Mouse (Mus musculus): Measurements from ENCODE around the gene Cntnap2. TPM values are rescaled to one million over a fixed set of nuclear protein-coding genes. Genes with fewer than 3 reads are reported as not detected.

Cntnap2 gene
- polyA plus RNA-seq, 1 experiment from 2014 or later, result 1.1 TPM

DNA sequence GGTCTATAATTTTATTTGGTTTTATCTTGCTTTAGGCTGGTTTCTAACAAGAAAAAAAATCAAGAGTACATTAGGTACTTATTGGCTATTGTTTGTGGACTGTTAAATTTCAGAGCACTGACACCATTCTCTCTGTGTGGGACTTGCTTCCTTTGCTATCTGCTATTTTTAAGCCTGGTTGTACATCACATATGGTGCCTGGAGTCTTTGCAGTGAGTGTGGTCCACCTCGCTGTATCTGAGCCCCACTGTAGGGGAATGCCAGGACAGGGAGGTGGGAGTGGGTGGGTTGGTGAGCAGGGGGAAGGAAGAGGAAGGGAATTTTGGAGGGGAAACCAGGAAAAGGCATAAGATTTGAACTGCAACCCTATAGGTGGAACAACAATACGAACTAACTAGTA, 1504.3 kb downstream of the Cntnap2 start:
- Histone ChIP-seq H3K4me2 (replicated peaks; ENCODE audit: low read depth) (no peak overlapping the region), H3K9me3 (ENCODE audit: control insufficient read depth) (no peaks in the 10 kb centered on the region), H3K4me1 (replicated peaks; ENCODE audit: control insufficient read depth, insufficient read depth, low read length) (no peaks in the 10 kb centered on the region), H3K36me3 (ENCODE audit: control insufficient read depth, insufficient read depth) (no peaks in the 10 kb centered on the region), H3K9ac (ENCODE audit: low read depth, low read length) (no peak overlapping the region), H3K4me3 (ENCODE audit: low read depth, low read length) (no peak overlapping the region), H3K27ac (ENCODE audit: low read depth, low read length) (no peak overlapping the region), H3K27me3 (replicated peaks; ENCODE audit: control insufficient read depth, insufficient read depth, low read length) (no peaks in the 10 kb centered on the region)
- WGBS, result 79% methylated on average over 2 of the region's 2 CpGs
- no peak for ATAC-seq
- no peak for TF ChIP-seq CTCF (IDR thresholded peaks at IDR 0.05; ENCODE audit: low read depth)

GRCm38 (mm10) chr6:46575055-46575454, 1515.9 kb downstream of the Cntnap2 start:
- ATAC-seq, result no peak
- WGBS, result 71% methylated on average over 3 of the region's 3 CpGs

DNA sequence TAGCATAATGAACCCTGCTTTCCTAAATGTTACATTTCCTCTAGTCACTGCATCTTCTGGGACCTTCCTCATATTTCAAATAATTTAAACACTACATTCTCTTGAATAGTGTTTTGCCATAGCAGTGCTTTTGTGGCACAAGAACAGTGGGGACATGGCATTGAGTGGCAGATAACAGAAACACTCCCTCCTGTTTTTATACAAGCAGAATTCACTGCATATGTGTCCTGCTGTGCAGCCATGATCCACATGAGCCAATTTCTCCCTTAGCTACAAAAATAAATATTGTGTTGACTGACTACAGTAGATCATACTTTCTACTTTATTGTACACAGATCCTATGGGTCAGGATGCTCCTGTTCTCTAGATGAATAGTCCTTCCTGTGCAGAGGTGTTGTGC, 1553.2 kb downstream of the Cntnap2 start:
- H3K27me3 ChIP-seq (replicated peaks; ENCODE audit: control insufficient read depth, insufficient read depth, low read length), result no peaks in the 10 kb centered on the region
- ATAC-seq, result no peak
- no peak overlapping the region for H3K4me2 ChIP-seq (replicated peaks; ENCODE audit: low read depth)
- no peak overlapping the region for H3K4me3 ChIP-seq (ENCODE audit: low read depth, low read length)
- H3K27ac ChIP-seq (ENCODE audit: low read depth, low read length), result no peak overlapping the region
- H3K9ac ChIP-seq (ENCODE audit: low read depth, low read length), result no peak overlapping the region
- H3K4me1 ChIP-seq (replicated peaks; ENCODE audit: control insufficient read depth, insufficient read depth, low read length), result no peaks in the 10 kb centered on the region
- no peaks in the 10 kb centered on the region for H3K9me3 ChIP-seq (ENCODE audit: control insufficient read depth)
- no peaks in the 10 kb centered on the region for H3K36me3 ChIP-seq (ENCODE audit: control insufficient read depth, insufficient read depth)
- no peak for TF ChIP-seq CTCF (IDR thresholded peaks at IDR 0.05; ENCODE audit: low read depth)

More at GRCm38 (mm10) chr6:46575055-46575454, 1515.9 kb downstream of the Cntnap2 start:
- Histone ChIP-seq H3K4me2 (replicated peaks; ENCODE audit: low read depth) (no peak overlapping the region), H3K4me1 (replicated peaks; ENCODE audit: control insufficient read depth, insufficient read depth, low read length) (no peaks in the 10 kb centered on the region), H3K27ac (ENCODE audit: low read depth, low read length) (no peak overlapping the region), H3K36me3 (ENCODE audit: control insufficient read depth, insufficient read depth) (no peaks in the 10 kb centered on the region), H3K9ac (ENCODE audit: low read depth, low read length) (no peak overlapping the region), H3K27me3 (replicated peaks; ENCODE audit: control insufficient read depth, insufficient read depth, low read length) (no peaks in the 10 kb centered on the region), H3K4me3 (ENCODE audit: low read depth, low read length) (no peak overlapping the region), H3K9me3 (ENCODE audit: control insufficient read depth) (no peaks in the 10 kb centered on the region)
- no peak for TF ChIP-seq CTCF (IDR thresholded peaks at IDR 0.05; ENCODE audit: low read depth)

GRCm38 (mm10) chr6:46612872-46613271, 1553.7 kb downstream of the Cntnap2 start:
- Histone ChIP-seq H3K36me3 (ENCODE audit: control insufficient read depth, insufficient read depth) (no peaks in the 10 kb centered on the region), H3K27ac (ENCODE audit: low read depth, low read length) (no peak overlapping the region), H3K4me1 (replicated peaks; ENCODE audit: control insufficient read depth, insufficient read depth, low read length) (no peaks in the 10 kb centered on the region), H3K9ac (ENCODE audit: low read depth, low read length) (no peak overlapping the region), H3K27me3 (replicated peaks; ENCODE audit: control insufficient read depth, insufficient read depth, low read length) (no peaks in the 10 kb centered on the region), H3K9me3 (ENCODE audit: control insufficient read depth) (no peaks in the 10 kb centered on the region), H3K4me2 (replicated peaks; ENCODE audit: low read depth) (no peak overlapping the region), H3K4me3 (ENCODE audit: low read depth, low read length) (no peak overlapping the region)
- WGBS, result 83% methylated on average over 3 of the region's 3 CpGs
- TF ChIP-seq CTCF (IDR thresholded peaks at IDR 0.05; ENCODE audit: low read depth), result no peak
- no peak for ATAC-seq

DNA sequence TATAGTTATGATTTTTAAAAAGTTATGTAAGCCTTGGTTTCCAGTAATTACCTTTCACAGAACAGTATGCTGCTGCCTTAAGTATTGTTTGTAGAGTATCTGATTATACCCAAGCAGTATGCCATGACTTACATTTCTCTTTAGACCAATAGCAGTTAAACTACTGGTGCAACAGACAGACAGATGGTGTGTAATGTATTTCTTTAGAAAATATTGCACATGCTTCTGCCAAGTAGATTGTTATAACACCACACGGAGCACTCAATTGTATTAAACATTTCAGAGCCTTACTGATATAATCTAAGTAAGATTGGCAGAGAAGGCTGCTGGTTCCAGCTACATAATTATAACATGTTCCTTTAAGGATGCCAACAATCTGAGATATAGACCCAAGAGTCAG, 1609.9 kb downstream of the Cntnap2 start:
- no peak for ATAC-seq
- no peak overlapping the region for H3K9ac ChIP-seq (ENCODE audit: low read depth, low read length)
- H3K27me3 ChIP-seq (replicated peaks; ENCODE audit: control insufficient read depth, insufficient read depth, low read length), result no peaks in the 10 kb centered on the region
- no peaks in the 10 kb centered on the region for H3K9me3 ChIP-seq (ENCODE audit: control insufficient read depth)
- WGBS, result 80% methylated on average over 1 of the region's 1 CpGs
- H3K4me1 ChIP-seq (replicated peaks; ENCODE audit: control insufficient read depth, insufficient read depth, low read length), result no peaks in the 10 kb centered on the region
- no peak overlapping the region for H3K4me2 ChIP-seq (replicated peaks; ENCODE audit: low read depth)
- H3K36me3 ChIP-seq (ENCODE audit: control insufficient read depth, insufficient read depth), result no peaks in the 10 kb centered on the region
- H3K4me3 ChIP-seq (ENCODE audit: low read depth, low read length), result no peak overlapping the region
- TF ChIP-seq CTCF (IDR thresholded peaks at IDR 0.05; ENCODE audit: low read depth), result no peak
- no peak overlapping the region for H3K27ac ChIP-seq (ENCODE audit: low read depth, low read length)

- H3K4me1 ChIP-seq (replicated peaks; ENCODE audit: control insufficient read depth, insufficient read depth, low read length), result no peaks in the 10 kb centered on the region
- H3K27ac ChIP-seq (ENCODE audit: low read depth, low read length), result no peak overlapping the region
- no peaks in the 10 kb centered on the region for H3K9me3 ChIP-seq (ENCODE audit: control insufficient read depth)
- WGBS, result 84% methylated on average over 2 of the region's 2 CpGs
- H3K4me2 ChIP-seq (replicated peaks; ENCODE audit: low read depth), result no peak overlapping the region
- H3K36me3 ChIP-seq (ENCODE audit: control insufficient read depth, insufficient read depth), result no peaks in the 10 kb centered on the region
- H3K4me3 ChIP-seq (ENCODE audit: low read depth, low read length), result no peak overlapping the region
- H3K27me3 ChIP-seq (replicated peaks; ENCODE audit: control insufficient read depth, insufficient read depth, low read length), result no peaks in the 10 kb centered on the region
- TF ChIP-seq CTCF (IDR thresholded peaks at IDR 0.05; ENCODE audit: low read depth), result no peak
- H3K9ac ChIP-seq (ENCODE audit: low read depth, low read length), result no peak overlapping the region
- ATAC-seq, result no peak
Measured at GRCm38 (mm10) chr6:46675081-46675480, 1615.9 kb downstream of the Cntnap2 start.

DNA sequence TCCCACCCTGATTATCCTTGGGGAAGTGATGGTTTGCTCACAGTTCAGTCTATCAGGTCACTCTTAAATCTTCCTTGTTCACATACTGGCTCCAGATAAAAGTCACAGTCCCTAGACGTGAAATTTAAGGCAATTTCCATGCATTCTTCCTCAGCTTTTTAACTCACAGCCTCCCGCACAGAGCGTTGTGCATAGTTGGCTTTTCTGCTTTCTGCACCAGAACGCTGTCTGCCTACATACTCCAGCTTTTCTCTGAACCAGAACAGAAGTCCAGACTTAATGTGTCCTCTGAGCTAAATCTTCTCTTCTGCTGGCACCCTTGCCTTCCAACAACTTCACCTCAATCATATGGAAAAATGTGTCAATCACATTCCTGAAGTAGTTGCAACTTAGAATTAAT, 1616.5 kb downstream of the Cntnap2 start:
- WGBS, result 83% methylated on average over 4 of the region's 4 CpGs
- no peak for TF ChIP-seq CTCF (IDR thresholded peaks at IDR 0.05; ENCODE audit: low read depth)
- Histone ChIP-seq H3K9ac (ENCODE audit: low read depth, low read length) (no peak overlapping the region), H3K4me3 (ENCODE audit: low read depth, low read length) (no peak overlapping the region), H3K27ac (ENCODE audit: low read depth, low read length) (no peak overlapping the region), H3K27me3 (replicated peaks; ENCODE audit: control insufficient read depth, insufficient read depth, low read length) (no peaks in the 10 kb centered on the region), H3K9me3 (ENCODE audit: control insufficient read depth) (no peaks in the 10 kb centered on the region), H3K4me2 (replicated peaks; ENCODE audit: low read depth) (no peak overlapping the region), H3K36me3 (ENCODE audit: control insufficient read depth, insufficient read depth) (no peaks in the 10 kb centered on the region), H3K4me1 (replicated peaks; ENCODE audit: control insufficient read depth, insufficient read depth, low read length) (no peaks in the 10 kb centered on the region)
- no peak for ATAC-seq
